Mouse (Mus musculus) midbrain, postnatal 0 days (tissue): ENCODE measurements around the gene Rpp25l. TPM values are rescaled to one million over a fixed set of nuclear protein-coding genes. Genes with fewer than 3 reads are reported as not detected.
A peak's percentile ranks its signal among the peaks of the same experiment; 100 is the strongest.

Source experiments
- ATAC-seq: fragments of 200-750 bp; cut with Nextera tagmentation; 2 replicates; pipeline ENCODE4 v1.8.0; 2017; ENCODE audit warnings: moderate number of reproducible peaks, mild to moderate bottlenecking, moderate TSS enrichment, moderate library complexity; ENCODE audit not compliant: low FRiP score
- DNase-seq: peaks from one replicate; pipeline ENCODE4 v3.0.0-alpha.2; 2015; ENCODE audit warnings: low spot score
- H3K27ac ChIP-seq: fragments of 300-500 bp; sonication (generic); 2 replicates; pipeline ENCODE4 v1.5.1; 2014; ENCODE audit warnings: low read depth, mild to moderate bottlenecking, low read length, mixed read lengths
- H3K27me3 ChIP-seq: fragments of 300-500 bp; sonication (generic); 2 replicates; pipeline ENCODE4 v1.6.1; 2014; ENCODE audit warnings: low read length, control low read depth, mixed read lengths; ENCODE audit not compliant: insufficient read depth
- H3K36me3 ChIP-seq: fragments of 300-500 bp; sonication (generic); 2 replicates; pipeline ENCODE4 v1.6.1; 2014; ENCODE audit warnings: low read length, control low read depth, mixed read lengths; ENCODE audit not compliant: insufficient read depth
- H3K4me1 ChIP-seq: fragments of 300-500 bp; sonication (generic); 2 replicates; pipeline ENCODE4 v1.6.1; 2014; ENCODE audit warnings: mild to moderate bottlenecking, control low read depth, antibody characterized with exemption, low read length, mixed read lengths; ENCODE audit not compliant: insufficient read depth
- H3K4me2 ChIP-seq: fragments of 300-500 bp; sonication (generic); 2 replicates; pipeline ENCODE4 v1.6.1; 2014; ENCODE audit warnings: low read depth, mild to moderate bottlenecking, low read length, mixed read lengths; ENCODE audit not compliant: poor library complexity, severe bottlenecking
- H3K4me3 ChIP-seq: fragments of 300-500 bp; sonication (generic); 2 replicates; pipeline ENCODE4 v1.5.1; 2014; ENCODE audit warnings: low read depth, mild to moderate bottlenecking, low read length, moderate library complexity
- H3K9ac ChIP-seq: fragments of 300-500 bp; sonication (generic); replicated peaks from 2 replicates; pipeline ENCODE4 v1.6.1; 2014; ENCODE audit warnings: mild to moderate bottlenecking, low read length, moderate library complexity, mixed read lengths; ENCODE audit not compliant: poor library complexity, severe bottlenecking
- H3K9me3 ChIP-seq: fragments of 300-500 bp; sonication (generic); 2 replicates; pipeline ENCODE4 v1.6.1; 2016; ENCODE audit warnings: low read length, control low read depth
- CTCF ChIP-seq: IDR thresholded peaks from 2 replicates; pipeline ENCODE4 v1.5.1; 2016; ENCODE audit warnings: antibody characterized with exemption, mild to moderate bottlenecking
- WGBS: fragments of 180-500 bp; shearing (Covaris S2); extraction: QIAGEN DNeasy Blood & Tissue Kit; methylation state at CpG from one replicate; pipeline ENCODE4 v1.1.7; 2014; 5-methylcytosine and 5-hydroxymethylcytosine counted together
- polyA plus RNA-seq: library from polyadenylated mRNA; unstranded; fragments of >200 nt; fragmentation: Nextera tagmentation; extraction: Ambion mirVana; gene quantifications from 2 replicates; pipeline ENCODE4 v1.2.1, GENCODE M21; 2015
- total RNA-seq: library from RNA; depleted of rRNA; stranded (reverse); fragments of >200 nt; gene quantifications from 2 replicates; pipeline ENCODE4 v1.2.3, GENCODE M21; 2014

The Rpp25l gene
- total and polyA plus RNA-seq, 2 experiments from 2014 or later, result 39.7 to 44.3 TPM

GRCm38 (mm10) chr4:41760288-41760721, 47.0 kb upstream of the Rpp25l start:
- WGBS, result 4% methylated on average over 15 of the region's 15 CpGs

DNA sequence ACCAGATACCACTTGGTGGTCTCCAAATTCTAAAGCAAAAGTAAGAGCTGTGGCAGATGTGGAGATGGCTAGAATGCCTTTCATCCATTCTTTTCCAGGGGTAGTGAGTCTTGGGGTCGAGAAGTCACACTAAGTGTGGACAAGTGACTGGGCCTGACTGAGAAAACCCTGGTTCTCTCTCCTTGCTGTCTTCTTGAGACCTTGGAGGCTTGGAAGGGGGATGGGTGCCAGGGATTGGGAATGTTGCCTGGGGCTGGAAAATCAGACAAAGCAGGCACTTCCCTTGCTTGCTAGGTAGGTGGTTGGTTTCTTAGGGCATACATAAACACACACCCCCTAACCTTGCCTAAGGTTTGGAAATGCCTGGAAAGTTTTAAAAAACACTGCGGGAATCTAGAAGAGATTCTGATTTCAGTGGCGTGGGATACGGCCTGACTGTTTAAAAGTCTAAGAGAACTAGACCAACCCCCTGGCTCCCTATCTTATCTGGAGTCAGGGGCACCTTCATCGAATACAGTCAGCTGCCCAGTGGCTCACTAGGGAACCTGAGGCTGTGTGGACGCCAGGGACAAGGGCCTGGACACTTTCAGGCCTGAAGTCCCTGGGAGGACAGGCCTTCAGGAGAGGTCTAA, 46.4 kb upstream of the Rpp25l start:
- 0 out of 2 replicates have a peak overlapping the region, but pooled peaks have one; percentile 36 for H3K9ac ChIP-seq
- peak overlapping the region; percentile 30 for H3K4me3 ChIP-seq
- H3K4me1 ChIP-seq, result no peaks in the 10 kb centered on the region; the same call in 1 of the 2 replicates
- TF ChIP-seq CTCF, result no peak
- 0 out of 2 replicates have a peak, but pooled peaks cover 4% of the 10 kb centered on the region for H3K36me3 ChIP-seq
- H3K9me3 ChIP-seq, result no peaks in the 10 kb centered on the region
- H3K27me3 ChIP-seq, result no peaks in the 10 kb centered on the region
- peak overlapping the region; percentile 43 for H3K4me2 ChIP-seq
- DNase-seq (no peak), ATAC-seq (no peak)
- H3K27ac ChIP-seq, result peak overlapping the region; percentile 43; the same call in 1 of the 2 replicates
- 43% methylated on average over 6 of the region's 6 CpGs for whole genome bisulfite sequencing

More at GRCm38 (mm10) chr4:41760288-41760721, 47.0 kb upstream of the Rpp25l start:
- no peaks in the 10 kb centered on the region for H3K9me3 ChIP-seq
- peak overlapping the region; percentile 43; the same call in 1 of the 2 replicates for H3K27ac ChIP-seq
- peak; percentile 62 for ATAC-seq
- peak; percentile 86 for DNase-seq
- 0 out of 2 replicates have a peak, but pooled peaks cover 4% of the 10 kb centered on the region for H3K36me3 ChIP-seq
- no peaks in the 10 kb centered on the region for H3K27me3 ChIP-seq
- no peaks in the 10 kb centered on the region; the same call in 1 of the 2 replicates for H3K4me1 ChIP-seq
- peak overlapping the region; percentile 36; the same call in 1 of the 2 replicates for H3K9ac ChIP-seq
- H3K4me2 ChIP-seq, result peak overlapping the region; percentile 43
- peak overlapping the region; percentile 30 for H3K4me3 ChIP-seq
- TF ChIP-seq CTCF, result peak; percentile 28

DNA sequence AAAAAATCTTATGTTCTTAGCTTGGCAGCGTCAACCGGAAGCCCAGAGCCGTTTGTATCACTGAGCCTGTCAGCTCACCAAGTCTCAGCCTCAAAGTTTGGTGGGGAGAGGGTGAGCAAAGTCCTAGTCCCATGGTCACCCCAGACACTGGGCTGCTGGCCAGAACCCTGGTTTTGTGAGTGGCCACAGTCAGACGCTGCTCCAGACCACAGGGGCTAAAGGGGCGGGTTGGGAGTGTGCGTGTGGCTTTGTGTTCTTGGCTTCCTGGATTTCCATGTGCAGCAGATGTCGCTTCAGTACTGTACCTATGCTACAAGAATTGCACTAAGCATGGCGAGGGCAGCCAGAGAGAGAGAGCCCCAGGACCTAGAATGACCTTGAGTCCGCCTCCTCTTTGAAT, 45.9 kb upstream of the Rpp25l start:
- H3K27me3 ChIP-seq, result no peaks in the 10 kb centered on the region
- no peak overlapping the region for H3K9ac ChIP-seq
- no peak overlapping the region for H3K4me2 ChIP-seq
- no peaks in the 10 kb centered on the region for H3K9me3 ChIP-seq
- 0 out of 2 replicates have a peak, but pooled peaks cover 4% of the 10 kb centered on the region for H3K36me3 ChIP-seq
- TF ChIP-seq CTCF, result no peak
- H3K4me3 ChIP-seq, result no peak overlapping the region
- ATAC-seq (no peak), DNase-seq (peak; percentile 51)
- WGBS, result 82% methylated on average over 9 of the region's 9 CpGs
- no peak overlapping the region for H3K27ac ChIP-seq
- no peaks in the 10 kb centered on the region; the same call in 1 of the 2 replicates for H3K4me1 ChIP-seq

DNA sequence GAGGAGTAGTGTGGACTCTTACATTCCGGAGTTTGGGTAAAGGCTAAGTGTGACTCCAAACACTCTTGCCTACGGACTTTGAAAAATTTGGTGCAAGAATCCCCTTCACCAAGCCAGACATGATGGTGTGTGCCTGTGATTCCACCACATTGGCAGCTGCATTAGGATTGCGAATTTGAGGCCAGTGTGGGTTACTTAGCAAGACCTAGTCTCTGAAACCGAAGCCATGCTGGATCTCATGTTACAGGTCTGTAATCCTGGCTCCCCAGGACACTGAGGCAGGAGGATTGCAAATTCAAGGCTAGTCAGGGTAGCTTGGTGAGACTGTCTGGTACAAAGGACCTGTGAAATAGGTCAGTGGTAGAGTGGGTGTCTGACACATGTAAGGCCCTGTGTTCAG, 45.4 kb upstream of the Rpp25l start:
- Histone ChIP-seq H3K27me3 (no peaks in the 10 kb centered on the region), H3K4me2 (no peak overlapping the region), H3K9me3 (no peaks in the 10 kb centered on the region), H3K9ac (no peak overlapping the region; the same call in 1 of the 2 replicates), H3K27ac (no peak overlapping the region), H3K36me3 (0 out of 2 replicates have a peak, but pooled peaks cover 4% of the 10 kb centered on the region), H3K4me1 (no peaks in the 10 kb centered on the region; the same call in 1 of the 2 replicates), H3K4me3 (no peak overlapping the region)
- no peak for ATAC-seq
- WGBS, result 94% methylated on average over 4 of the region's 4 CpGs
- no peak for DNase-seq
- no peak for TF ChIP-seq CTCF

DNA sequence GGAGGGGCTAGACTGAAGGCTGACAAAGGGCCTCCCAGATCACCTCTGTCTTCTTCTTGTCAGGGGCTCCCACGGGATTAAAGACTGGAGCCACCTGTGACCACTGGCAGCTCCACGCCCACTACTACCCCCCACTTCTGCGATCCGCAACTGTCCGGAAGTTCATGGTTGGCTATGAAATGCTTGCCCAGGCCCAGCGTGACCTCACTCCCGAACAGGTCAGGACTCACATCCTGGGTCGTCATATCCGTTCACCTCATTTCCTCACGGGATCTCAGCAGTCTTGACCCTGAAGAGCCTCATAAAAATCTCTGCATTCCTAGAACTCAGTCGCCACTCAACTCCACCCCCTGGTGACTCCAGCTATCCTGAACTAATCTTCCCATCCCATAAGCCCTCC, 44.7 kb upstream of the Rpp25l start:
- Histone ChIP-seq H3K27me3 (no peaks in the 10 kb centered on the region), H3K4me1 (no peaks in the 10 kb centered on the region; the same call in 1 of the 2 replicates), H3K4me2 (no peak overlapping the region), H3K4me3 (no peak overlapping the region), H3K9ac (no peak overlapping the region), H3K36me3 (0 out of 2 replicates have a peak, but pooled peaks cover 4% of the 10 kb centered on the region), H3K9me3 (no peaks in the 10 kb centered on the region), H3K27ac (no peak overlapping the region)
- 81% methylated on average over 11 of the region's 11 CpGs for WGBS
- DNase-seq (no peak), ATAC-seq (no peak)
- TF ChIP-seq CTCF, result no peak

GRCm38 (mm10) chr4:41757321-41757720, 44.0 kb upstream of the Rpp25l start:
- Histone ChIP-seq H3K27me3 (no peaks in the 10 kb centered on the region), H3K4me2 (no peak overlapping the region), H3K4me1 (no peaks in the 10 kb centered on the region; the same call in 1 of the 2 replicates), H3K36me3 (0 out of 2 replicates have a peak, but pooled peaks cover 4% of the 10 kb centered on the region), H3K27ac (no peak overlapping the region), H3K9me3 (no peaks in the 10 kb centered on the region), H3K9ac (no peak overlapping the region), H3K4me3 (no peak overlapping the region)
- TF ChIP-seq CTCF, result no peak
- 91% methylated on average over 13 of the region's 13 CpGs for WGBS
- no peak for DNase-seq
- no peak for ATAC-seq
